Mouse (Mus musculus) kidney, postnatal 0 days (tissue): ENCODE measurements at regions not wholly inside any gene's neighbourhood (a gene's known extent, or its start where the extent isn't known, plus 50 kb on each side); places are given as distances from the start of the nearest gene placed in this dataset.

Experiments
- ATAC-seq: fragments of 200-750 bp; cut with Nextera tagmentation; replicated peaks from 2 replicates; pipeline ENCODE4 v1.8.0; 2017; ENCODE audit warnings: low read depth, moderate number of reproducible peaks, moderate TSS enrichment, moderate library complexity; ENCODE audit not compliant: low FRiP score
- DNase-seq: peaks from one replicate; pipeline ENCODE4 v3.0.0-alpha.2; 2016; ENCODE audit warnings: low spot score
- H3K27ac ChIP-seq: fragments of 300-500 bp; sonication (generic); 2 replicates; pipeline ENCODE4 v1.5.1; 2014; ENCODE audit warnings: mild to moderate bottlenecking
- H3K27me3 ChIP-seq: fragments of 300-500 bp; sonication (generic); 2 replicates; pipeline ENCODE4 v1.6.1; 2014; ENCODE audit warnings: low read length, mixed read lengths; ENCODE audit not compliant: insufficient read depth
- H3K36me3 ChIP-seq: fragments of 300-500 bp; sonication (generic); 2 replicates; pipeline ENCODE4 v1.6.1; 2014; ENCODE audit warnings: low read length, mixed read lengths; ENCODE audit not compliant: insufficient read depth
- H3K4me1 ChIP-seq: fragments of 300-500 bp; sonication (generic); replicated peaks from 2 replicates; pipeline ENCODE4 v1.6.1; 2014; ENCODE audit warnings: antibody characterized with exemption, low read length, mixed read lengths; ENCODE audit not compliant: insufficient read depth
- H3K4me2 ChIP-seq: fragments of 300-500 bp; sonication (generic); 2 replicates; pipeline ENCODE4 v1.6.1; 2014; ENCODE audit warnings: mild to moderate bottlenecking, low read length, moderate library complexity, mixed read lengths
- H3K4me3 ChIP-seq: fragments of 300-500 bp; sonication (generic); replicated peaks from 2 replicates; pipeline ENCODE4 v1.5.1; 2014; ENCODE audit warnings: low read depth, low read length
- H3K9ac ChIP-seq: fragments of 300-500 bp; sonication (generic); 2 replicates; pipeline ENCODE4 v1.6.1; 2014; ENCODE audit warnings: low read depth, low read length
- H3K9me3 ChIP-seq: fragments of 300-500 bp; sonication (generic); replicated peaks from 2 replicates; pipeline ENCODE4 v1.6.1; 2016; ENCODE audit warnings: low read length, inconsistent platforms, mixed read lengths
- CTCF ChIP-seq: IDR thresholded peaks from 2 replicates; pipeline ENCODE4 v1.5.1; 2016; ENCODE audit warnings: antibody characterized with exemption, low read depth, mild to moderate bottlenecking, moderate library complexity
- WGBS: fragments of 180-500 bp; shearing (Covaris S2); extraction: QIAGEN DNeasy Blood & Tissue Kit; methylation state at CpG from one replicate; pipeline ENCODE4 v1.1.7; 2014; 5-methylcytosine and 5-hydroxymethylcytosine counted together

DNA sequence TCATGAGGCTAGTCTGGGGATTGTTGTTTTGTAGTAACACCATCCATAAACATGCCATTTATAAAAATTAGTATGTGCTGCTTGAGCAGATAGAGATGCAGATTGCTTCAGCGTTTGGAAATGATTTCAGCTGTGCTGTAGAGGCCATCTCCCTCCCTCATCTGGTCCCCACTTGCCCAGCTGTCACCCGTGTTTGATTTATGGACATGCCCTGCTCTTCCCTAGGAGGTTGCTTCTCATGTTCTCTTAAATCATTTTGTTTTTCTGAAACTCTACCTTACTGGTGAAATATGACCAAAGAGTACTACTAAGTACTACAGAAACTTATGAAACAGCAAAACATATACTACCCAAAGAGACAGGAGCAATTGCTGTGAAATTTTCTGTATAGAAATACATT lies 284.7 kb upstream of the N6amt1 start:
- H3K4me3 ChIP-seq, result no peak overlapping the region
- no peak for TF ChIP-seq CTCF
- no peaks in the 10 kb centered on the region for H3K36me3 ChIP-seq
- ATAC-seq (no peak), DNase-seq (no peak)
- H3K4me1 ChIP-seq, result no peaks in the 10 kb centered on the region
- H3K27me3 ChIP-seq, result no peaks in the 10 kb centered on the region
- no peak overlapping the region for H3K9ac ChIP-seq
- H3K4me2 ChIP-seq, result no peak overlapping the region
- WGBS, result 31% methylated on average over 2 of the region's 2 CpGs
- no peak overlapping the region for H3K27ac ChIP-seq
- no peaks in the 10 kb centered on the region for H3K9me3 ChIP-seq

- peak; percentile 86 for ATAC-seq
- Histone ChIP-seq H3K36me3 (no peaks in the 10 kb centered on the region), H3K9ac (no peak overlapping the region), H3K4me1 (no peaks in the 10 kb centered on the region), H3K4me3 (no peak overlapping the region), H3K9me3 (no peaks in the 10 kb centered on the region), H3K27me3 (no peaks in the 10 kb centered on the region), H3K27ac (0 out of 2 replicates have a peak overlapping the region, but pooled peaks have one; percentile 50), H3K4me2 (no peak overlapping the region)
- TF ChIP-seq CTCF, result no peak
- WGBS, result 27% methylated on average over 1 of the region's 1 CpGs
- peak; percentile 59 for DNase-seq
Observed at GRCm38 (mm10) chr16:87067981-87068380, 286.0 kb upstream of the N6amt1 start.

- ATAC-seq (0 out of 2 replicates have a peak, but pooled peaks have one; percentile 10), DNase-seq (no peak)
- Histone ChIP-seq H3K9ac (no peak overlapping the region), H3K9me3 (no peaks in the 10 kb centered on the region), H3K27me3 (no peaks in the 10 kb centered on the region), H3K36me3 (no peaks in the 10 kb centered on the region), H3K4me2 (no peak overlapping the region), H3K4me3 (no peak overlapping the region), H3K4me1 (no peaks in the 10 kb centered on the region), H3K27ac (no peak overlapping the region; the same call in 1 of the 2 replicates)
- 49% methylated on average over 5 of the region's 5 CpGs for WGBS
- TF ChIP-seq CTCF, result no peak
Observed at GRCm38 (mm10) chr16:87067523-87067922, 286.5 kb upstream of the N6amt1 start.

DNA sequence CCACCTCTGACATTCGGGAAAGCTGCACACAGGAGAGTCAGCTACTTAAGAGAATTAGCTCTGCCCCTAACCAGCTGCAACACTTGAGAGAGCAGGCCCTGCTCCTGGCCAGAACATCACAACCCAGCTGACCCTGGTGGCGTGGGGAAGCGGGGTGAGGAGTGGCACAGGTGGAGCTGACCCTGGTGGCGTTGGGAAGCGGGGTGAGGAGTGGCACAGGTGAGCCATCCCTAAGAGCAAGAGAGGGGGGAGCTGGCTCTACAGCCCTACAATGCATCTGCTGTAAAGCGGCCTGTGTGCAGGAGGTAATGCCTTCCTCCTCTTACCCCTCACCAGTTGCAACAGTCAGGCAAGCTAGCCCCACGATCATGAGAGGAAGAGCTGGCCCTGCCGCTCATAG lies 293.5 kb upstream of the N6amt1 start:
- no peaks in the 10 kb centered on the region for H3K9me3 ChIP-seq
- no peak overlapping the region for H3K4me3 ChIP-seq
- no peaks in the 10 kb centered on the region for H3K27me3 ChIP-seq
- 86% methylated on average over 8 of the region's 8 CpGs for WGBS
- no peak for TF ChIP-seq CTCF
- H3K4me2 ChIP-seq, result no peak overlapping the region
- no peaks in the 10 kb centered on the region for H3K36me3 ChIP-seq
- no peak overlapping the region for H3K27ac ChIP-seq
- H3K9ac ChIP-seq, result no peak overlapping the region
- no peak for ATAC-seq
- DNase-seq, result no peak
- H3K4me1 ChIP-seq, result no peaks in the 10 kb centered on the region

DNA sequence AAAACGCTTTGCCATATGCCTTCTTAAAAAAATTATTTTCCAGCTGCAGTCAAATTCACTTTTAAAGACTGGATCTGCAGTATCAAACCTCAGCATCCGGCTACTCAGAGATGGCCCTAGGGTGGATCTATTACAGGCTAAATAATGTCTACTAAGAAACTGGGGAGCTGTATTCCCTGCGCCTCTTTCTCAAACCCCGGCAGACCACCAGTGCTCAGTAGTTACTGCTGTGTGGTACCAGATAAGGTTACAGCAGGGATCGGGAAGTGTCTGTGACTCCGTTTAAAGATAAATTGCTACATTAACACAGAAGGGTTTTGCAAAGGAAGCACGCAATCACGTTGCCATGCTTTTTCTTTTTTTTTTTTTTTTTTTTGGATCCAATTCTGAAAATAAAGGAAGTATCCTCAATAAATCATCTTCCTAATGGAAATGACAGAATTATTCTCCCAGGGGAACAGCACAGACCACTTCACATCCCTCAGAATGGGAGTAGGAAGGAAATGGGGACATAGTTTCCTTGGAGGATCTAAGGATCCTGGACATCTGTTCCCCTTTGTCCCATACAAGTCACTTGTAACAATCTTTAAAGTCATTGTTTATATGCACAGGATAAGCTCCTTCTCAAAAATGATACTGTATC lies 304.1 kb upstream of the N6amt1 start:
- Histone ChIP-seq H3K4me2 (no peak overlapping the region), H3K4me1 (no peaks in the 10 kb centered on the region; the same call in 1 of the 2 replicates), H3K36me3 (no peaks in the 10 kb centered on the region), H3K27ac (peak overlapping the region; percentile 31; the same call in 1 of the 2 replicates), H3K4me3 (no peak overlapping the region), H3K9me3 (no peaks in the 10 kb centered on the region), H3K9ac (no peak overlapping the region), H3K27me3 (no peaks in the 10 kb centered on the region)
- no peak for TF ChIP-seq CTCF
- DNase-seq (peak; percentile 76), ATAC-seq (no peak)
- 33% methylated on average over 8 of the region's 8 CpGs for WGBS

DNA sequence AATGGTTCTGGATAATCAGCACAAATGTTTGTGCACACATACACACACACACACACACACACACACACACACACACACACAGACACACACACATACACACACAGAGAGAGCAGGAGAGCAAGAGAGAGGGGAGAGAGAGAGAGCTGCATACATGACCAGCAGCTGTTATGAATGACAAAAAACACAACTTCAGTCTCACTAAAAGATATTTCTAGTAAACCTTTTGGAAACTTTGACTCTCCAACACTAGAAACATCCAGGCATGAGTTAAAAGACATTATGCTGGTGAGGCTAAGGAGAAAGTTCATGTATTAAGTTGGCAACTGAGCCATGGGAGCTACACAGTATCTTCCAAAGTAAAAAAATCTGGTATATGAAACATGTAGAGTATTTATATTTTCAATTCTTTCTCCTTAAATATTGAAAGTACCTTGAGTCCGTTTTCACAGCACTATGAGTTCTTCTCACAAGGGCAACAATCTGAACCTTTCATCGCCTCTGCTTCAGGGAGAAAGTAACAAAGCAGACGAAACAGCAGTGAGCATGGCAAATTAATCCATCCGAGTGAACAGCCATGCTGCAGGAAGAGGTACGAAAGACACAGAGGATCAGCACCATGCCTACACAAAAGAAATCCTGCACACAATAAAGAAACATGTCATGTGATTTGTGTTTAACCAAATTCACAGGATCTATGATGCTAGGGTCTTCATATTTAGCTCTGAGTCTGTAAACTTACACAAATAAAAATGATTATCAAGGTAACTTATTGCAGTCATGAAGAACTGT lies 309.0 kb upstream of the N6amt1 start:
- ATAC-seq, result no peak
- WGBS, result 79% methylated on average over 5 of the region's 5 CpGs

More for the DNA sequence above, 309.0 kb upstream of the N6amt1 start:
- Histone ChIP-seq H3K9me3 (no peaks in the 10 kb centered on the region), H3K4me2 (no peak overlapping the region), H3K4me1 (no peaks in the 10 kb centered on the region; the same call in 1 of the 2 replicates), H3K27ac (no peak overlapping the region), H3K9ac (no peak overlapping the region), H3K36me3 (no peaks in the 10 kb centered on the region), H3K27me3 (no peaks in the 10 kb centered on the region), H3K4me3 (no peak overlapping the region)
- no peak for DNase-seq
- no peak for TF ChIP-seq CTCF
